Mouse (Mus musculus): ENCODE measurements around the gene Calr.

DNA sequence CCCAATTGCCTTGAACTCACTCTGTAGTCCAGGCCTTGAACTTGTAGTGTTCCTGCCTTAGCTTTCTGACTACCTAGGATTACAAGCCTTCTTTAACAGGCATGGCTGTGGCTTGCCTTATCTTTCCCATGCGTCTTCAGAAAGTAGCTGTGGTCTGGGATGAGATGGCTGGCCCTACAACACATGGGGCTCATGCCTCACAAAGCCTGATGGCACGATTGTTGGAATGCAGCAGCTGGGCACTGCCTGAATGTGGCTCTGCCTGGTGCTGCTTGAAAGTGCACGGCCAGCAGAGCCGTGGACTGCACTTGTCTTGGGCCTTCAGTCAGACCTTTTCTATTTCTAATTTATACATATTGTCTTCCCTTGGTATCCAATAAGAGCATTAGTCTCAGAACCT, 38.0 kb upstream of the Calr start:
- TF ChIP-seq CTCF (IDR thresholded peaks at IDR 0.05; ENCODE audit: control insufficient read depth, insufficient read depth, insufficient read length), result no peak
- no peak for TF ChIP-seq CEBPB (IDR thresholded peaks at IDR 0.05; ENCODE audit: low read depth)
- TF ChIP-seq MAX (IDR thresholded peaks at IDR 0.05), result no peak
- TF ChIP-seq USF1 (IDR thresholded peaks at IDR 0.05; ENCODE audit: low read depth), result no peak
- TF ChIP-seq MYOG (IDR thresholded peaks at IDR 0.05; ENCODE audit: control insufficient read depth, extremely low read depth, insufficient read length), result no peak

Data from C2C12 (cell line).